Mouse (Mus musculus) stomach, postnatal 0 days (tissue): ENCODE results near the gene Zbtb20. TPM values are rescaled to one million over a fixed set of nuclear protein-coding genes. Genes with fewer than 3 reads are reported as not detected.
A peak's percentile ranks its signal among the peaks of the same experiment; 100 is the strongest.

ENCODE experiments used
- ATAC-seq: fragments of 200-750 bp; cut with Nextera tagmentation; 2 replicates; pipeline ENCODE4 v1.8.0; 2017; ENCODE audit not compliant: low FRiP score, low TSS enrichment
- DNase-seq: peaks from one replicate; pipeline ENCODE4 v3.0.0-alpha.2; 2016; ENCODE audit warnings: low spot score
- H3K27ac ChIP-seq: fragments of 300-500 bp; sonication (generic); replicated peaks from 2 replicates; pipeline ENCODE4 v1.5.1; 2014; ENCODE audit warnings: mild to moderate bottlenecking, control low read depth
- H3K27me3 ChIP-seq: fragments of 300-500 bp; sonication (generic); 2 replicates; pipeline ENCODE4 v1.6.1; 2014; ENCODE audit warnings: low read length; ENCODE audit not compliant: control insufficient read depth, insufficient read depth
- H3K36me3 ChIP-seq: fragments of 300-500 bp; sonication (generic); 2 replicates; pipeline ENCODE4 v1.6.1; 2014; ENCODE audit warnings: low read length, mixed read lengths; ENCODE audit not compliant: control insufficient read depth, insufficient read depth
- H3K4me1 ChIP-seq: fragments of 300-500 bp; sonication (generic); replicated peaks from 2 replicates; pipeline ENCODE4 v1.6.1; 2014; ENCODE audit warnings: antibody characterized with exemption; ENCODE audit not compliant: control insufficient read depth, insufficient read depth
- H3K4me2 ChIP-seq: fragments of 300-500 bp; sonication (generic); replicated peaks from 2 replicates; pipeline ENCODE4 v1.6.1; 2014; ENCODE audit warnings: low read depth, mild to moderate bottlenecking, control low read depth, moderate library complexity
- H3K4me3 ChIP-seq: fragments of 300-500 bp; sonication (generic); 2 replicates; pipeline ENCODE4 v1.5.1; 2014; ENCODE audit warnings: low read depth, low read length, control low read depth
- H3K9ac ChIP-seq: fragments of 300-500 bp; sonication (generic); 2 replicates; pipeline ENCODE4 v1.6.1; 2014; ENCODE audit warnings: mild to moderate bottlenecking, low read length, control low read depth, mixed read lengths
- H3K9me3 ChIP-seq: fragments of 300-500 bp; sonication (generic); 2 replicates; pipeline ENCODE4 v1.6.1; 2016; ENCODE audit warnings: low read length; ENCODE audit not compliant: control insufficient read depth
- CTCF ChIP-seq: IDR thresholded peaks from 2 replicates; pipeline ENCODE4 v1.5.1; 2016; ENCODE audit warnings: antibody characterized with exemption, low read depth, mild to moderate bottlenecking, moderate library complexity
- EP300 ChIP-seq: optimal IDR thresholded peaks from 2 replicates; pipeline ENCODE3; 2016; ENCODE audit warnings: antibody characterized with exemption
- WGBS: fragments of 180-500 bp; shearing (Covaris S2); extraction: QIAGEN DNeasy Blood & Tissue Kit; methylation state at CpG from one replicate; pipeline ENCODE4 v1.1.7; 2014; 5-methylcytosine and 5-hydroxymethylcytosine counted together
- polyA plus RNA-seq: library from polyadenylated mRNA; unstranded; fragments of >200 nt; fragmentation: Nextera tagmentation; extraction: Ambion mirVana; gene quantifications from 2 replicates; pipeline ENCODE4 v1.2.1, GENCODE M21; 2015

Gene Zbtb20
- polyA plus RNA-seq, 1 experiment from 2014 or later = 15.7 TPM

- Histone ChIP-seq H3K9ac (peak overlapping the region; percentile 55), H3K36me3 (no peaks in the 10 kb centered on the region), H3K9me3 (no peaks in the 10 kb centered on the region), H3K4me3 (peak overlapping the region; percentile 45), H3K4me2 (peak overlapping the region; percentile 46), H3K27ac (peak overlapping the region; percentile 85), H3K4me1 (no peaks in the 10 kb centered on the region), H3K27me3 (no peaks in the 10 kb centered on the region)
- peak; percentile 33 for DNase-seq
- peak; percentile 91 for ATAC-seq
- WGBS = 11% methylated on average over 4 of the region's 4 CpGs
- no peak for TF ChIP-seq EP300
- TF ChIP-seq CTCF = no peak
Measured at GRCm38 (mm10) chr16:42907283-42907701, 31.6 kb downstream of the Zbtb20 start.

- H3K27me3 ChIP-seq = no peaks in the 10 kb centered on the region
- no peaks in the 10 kb centered on the region for H3K36me3 ChIP-seq
- no peaks in the 10 kb centered on the region for H3K4me1 ChIP-seq
- no peaks in the 10 kb centered on the region for H3K9me3 ChIP-seq
- H3K4me2 ChIP-seq = peak overlapping the region; percentile 39
- H3K4me3 ChIP-seq = peak overlapping the region; percentile 45; the same call in 1 of the 2 replicates
- no peak for TF ChIP-seq EP300
- TF ChIP-seq CTCF = no peak
- ATAC-seq (no peak), DNase-seq (no peak)
- no peak overlapping the region for H3K9ac ChIP-seq
- no peak overlapping the region for H3K27ac ChIP-seq
Measured at GRCm38 (mm10) chr16:42908381-42908780, 32.7 kb downstream of the Zbtb20 start.

- H3K4me2 ChIP-seq = peak overlapping the region; percentile 27; the same call in 1 of the 2 replicates
- ATAC-seq (no peak), DNase-seq (no peak)
- no peak overlapping the region for H3K9ac ChIP-seq
- peak overlapping the region; percentile 15; the same call in 1 of the 2 replicates for H3K4me3 ChIP-seq
- H3K9me3 ChIP-seq = no peaks in the 10 kb centered on the region
- H3K36me3 ChIP-seq = no peaks in the 10 kb centered on the region
- WGBS = 64% methylated on average over 5 of the region's 5 CpGs
- no peaks in the 10 kb centered on the region for H3K27me3 ChIP-seq
- TF ChIP-seq EP300 (no peak), CTCF (no peak)
- no peaks in the 10 kb centered on the region for H3K4me1 ChIP-seq
- no peak overlapping the region for H3K27ac ChIP-seq
Measured at GRCm38 (mm10) chr16:42908896-42909295, 33.2 kb downstream of the Zbtb20 start.

- H3K9me3 ChIP-seq = no peaks in the 10 kb centered on the region
- TF ChIP-seq EP300 (no peak), CTCF (no peak)
- no peak overlapping the region for H3K27ac ChIP-seq
- H3K9ac ChIP-seq = no peak overlapping the region; the same call in 1 of the 2 replicates
- no peak overlapping the region for H3K4me3 ChIP-seq
- H3K4me2 ChIP-seq = peak overlapping the region; percentile 39
- no peaks in the 10 kb centered on the region for H3K36me3 ChIP-seq
- 14% methylated on average over 4 of the region's 4 CpGs for WGBS
- H3K4me1 ChIP-seq = no peaks in the 10 kb centered on the region
- H3K27me3 ChIP-seq = no peaks in the 10 kb centered on the region
- DNase-seq (no peak), ATAC-seq (no peak)
Measured at GRCm38 (mm10) chr16:42910016-42910415, 34.3 kb downstream of the Zbtb20 start.

GRCm38 (mm10) chr16:42910716-42911115, 35.0 kb downstream of the Zbtb20 start:
- Histone ChIP-seq H3K36me3 (no peaks in the 10 kb centered on the region), H3K27ac (no peak overlapping the region), H3K4me1 (no peaks in the 10 kb centered on the region), H3K9ac (no peak overlapping the region), H3K27me3 (no peaks in the 10 kb centered on the region), H3K4me2 (no peak overlapping the region), H3K9me3 (no peaks in the 10 kb centered on the region), H3K4me3 (no peak overlapping the region)
- 43% methylated on average over 3 of the region's 3 CpGs for WGBS
- no peak for TF ChIP-seq EP300
- TF ChIP-seq CTCF = no peak
- ATAC-seq (no peak), DNase-seq (no peak)

GRCm38 (mm10) chr16:42911326-42911725, 35.6 kb downstream of the Zbtb20 start:
- H3K4me1 ChIP-seq = no peaks in the 10 kb centered on the region
- DNase-seq = no peak
- no peak overlapping the region for H3K4me3 ChIP-seq
- H3K36me3 ChIP-seq = no peaks in the 10 kb centered on the region
- no peaks in the 10 kb centered on the region for H3K27me3 ChIP-seq
- WGBS = 81% methylated on average over 4 of the region's 4 CpGs
- no peaks in the 10 kb centered on the region for H3K9me3 ChIP-seq
- H3K9ac ChIP-seq = no peak overlapping the region
- H3K4me2 ChIP-seq = no peak overlapping the region
- TF ChIP-seq EP300 (no peak), CTCF (no peak)
- no peak overlapping the region for H3K27ac ChIP-seq
- no peak for ATAC-seq
